Mouse (Mus musculus): ENCODE measurements around the gene Fbll1. TPM values are rescaled to one million over a fixed set of nuclear protein-coding genes. Genes with fewer than 3 reads are reported as not detected.

Gene Fbll1
- polyA plus RNA-seq, 1 experiment from 2014 or later, result not detected

- no peaks in the 10 kb centered on the region for H3K9me3 ChIP-seq (ENCODE audit: low read length)
- no peak for DNase-seq (ENCODE audit: low spot score)
- peaks cover 7% of the 10 kb centered on the region; the same call in 1 of the 2 replicates for H3K4me1 ChIP-seq (ENCODE audit: insufficient read depth, low read depth, low read length)
- WGBS, result 92% methylated on average over 3 of the region's 3 CpGs
- no peak for ATAC-seq
- no peak for TF ChIP-seq EP300 (IDR thresholded peaks at IDR 0.05)
- TF ChIP-seq CTCF (IDR thresholded peaks at IDR 0.05), result no peak
- no peaks in the 10 kb centered on the region for H3K27me3 ChIP-seq (replicated peaks; ENCODE audit: insufficient read depth, low read length)
- H3K27ac ChIP-seq (ENCODE audit: low read length), result no peak overlapping the region
- H3K4me2 ChIP-seq (replicated peaks; ENCODE audit: low read depth, low read length), result no peak overlapping the region
- peaks cover 23% of the 10 kb centered on the region for H3K36me3 ChIP-seq (ENCODE audit: insufficient read depth, low read length)
- H3K9ac ChIP-seq (replicated peaks; ENCODE audit: low read depth), result no peak overlapping the region
- no peak overlapping the region for H3K4me3 ChIP-seq (ENCODE audit: low read depth, low read length)
These were observed 23.1 kb downstream of the Fbll1 start for GRCm38 (mm10) chr11:35775606-35776005.

GRCm38 (mm10) chr11:35770741-35771504 is 27.8 kb downstream of the Fbll1 start:
- ATAC-seq (no peak), DNase-seq (ENCODE audit: low spot score) (no peak)
- Histone ChIP-seq H3K4me3 (ENCODE audit: low read depth, low read length) (peak overlapping the region; percentile 84), H3K4me1 (ENCODE audit: insufficient read depth, low read depth, low read length) (peaks cover 11% of the 10 kb centered on the region), H3K9me3 (ENCODE audit: low read length) (no peaks in the 10 kb centered on the region), H3K4me2 (replicated peaks; ENCODE audit: low read depth, low read length) (peak overlapping the region; percentile 80), H3K27ac (ENCODE audit: low read length) (no peak overlapping the region; the same call in 1 of the 2 replicates), H3K36me3 (ENCODE audit: insufficient read depth, low read length) (no peaks in the 10 kb centered on the region), H3K9ac (replicated peaks; ENCODE audit: low read depth) (peak overlapping the region; percentile 91), H3K27me3 (replicated peaks; ENCODE audit: insufficient read depth, low read length) (no peaks in the 10 kb centered on the region)
- TF ChIP-seq CTCF (IDR thresholded peaks at IDR 0.05) (no peak), EP300 (IDR thresholded peaks at IDR 0.05) (no peak)
- 43% methylated on average over 9 of the region's 9 CpGs for WGBS

GRCm38 (mm10) chr11:35769746-35770437 is 28.8 kb downstream of the Fbll1 start:
- Histone ChIP-seq H3K27me3 (replicated peaks; ENCODE audit: insufficient read depth, low read length) (no peaks in the 10 kb centered on the region), H3K9me3 (ENCODE audit: low read length) (no peaks in the 10 kb centered on the region), H3K4me3 (ENCODE audit: low read depth, low read length) (peak overlapping the region; percentile 84), H3K4me1 (ENCODE audit: insufficient read depth, low read depth, low read length) (peaks cover 11% of the 10 kb centered on the region), H3K4me2 (replicated peaks; ENCODE audit: low read depth, low read length) (peak overlapping the region; percentile 80), H3K9ac (replicated peaks; ENCODE audit: low read depth) (peak overlapping the region; percentile 91), H3K36me3 (ENCODE audit: insufficient read depth, low read length) (no peaks in the 10 kb centered on the region), H3K27ac (ENCODE audit: low read length) (peak overlapping the region; percentile 90)
- DNase-seq (ENCODE audit: low spot score) (peak; percentile 85), ATAC-seq (peak; percentile 90)
- no peak for TF ChIP-seq CTCF (IDR thresholded peaks at IDR 0.05)
- no peak for TF ChIP-seq EP300 (IDR thresholded peaks at IDR 0.05)
- WGBS, result 2% methylated on average over 36 of the region's 41 CpGs

- H3K27me3 ChIP-seq (replicated peaks; ENCODE audit: insufficient read depth, low read length), result no peaks in the 10 kb centered on the region
These were observed 29.4 kb downstream of the Fbll1 start, which contains the start of gene Pank3 for GRCm38 (mm10) chr11:35769188-35769745. Pank3 (plus strand) TSS chr11:35769484.

GRCm38 (mm10) chr11:35766845-35767244 is 31.8 kb downstream of the Fbll1 start:
- H3K9me3 ChIP-seq (ENCODE audit: low read length), result no peaks in the 10 kb centered on the region
- TF ChIP-seq CTCF (IDR thresholded peaks at IDR 0.05) (no peak), EP300 (IDR thresholded peaks at IDR 0.05) (no peak)
- no peak overlapping the region for H3K4me2 ChIP-seq (replicated peaks; ENCODE audit: low read depth, low read length)
- no peak overlapping the region for H3K9ac ChIP-seq (replicated peaks; ENCODE audit: low read depth)
- no peak overlapping the region for H3K4me3 ChIP-seq (ENCODE audit: low read depth, low read length)
- no peak for DNase-seq (ENCODE audit: low spot score)
- ATAC-seq, result no peak
- no peaks in the 10 kb centered on the region for H3K27me3 ChIP-seq (replicated peaks; ENCODE audit: insufficient read depth, low read length)
- H3K4me1 ChIP-seq (ENCODE audit: insufficient read depth, low read depth, low read length), result peaks cover 11% of the 10 kb centered on the region
- 79% methylated on average over 5 of the region's 5 CpGs for WGBS
- no peak overlapping the region for H3K27ac ChIP-seq (ENCODE audit: low read length)
- H3K36me3 ChIP-seq (ENCODE audit: insufficient read depth, low read length), result no peaks in the 10 kb centered on the region

More at GRCm38 (mm10) chr11:35769188-35769745, 29.4 kb downstream of the Fbll1 start, which contains the start of gene Pank3:
- no peaks in the 10 kb centered on the region for H3K36me3 ChIP-seq (ENCODE audit: insufficient read depth, low read length)
- no peaks in the 10 kb centered on the region for H3K9me3 ChIP-seq (ENCODE audit: low read length)
- 0 out of 2 replicates have a peak, but pooled peaks have one; percentile 31 for TF ChIP-seq EP300 (IDR thresholded peaks at IDR 0.05)
- TF ChIP-seq CTCF (IDR thresholded peaks at IDR 0.05), result peak; percentile 32
- peak; percentile 100 for DNase-seq (ENCODE audit: low spot score)
- H3K4me1 ChIP-seq (ENCODE audit: insufficient read depth, low read depth, low read length), result peaks cover 11% of the 10 kb centered on the region
- peak within 1 kb of the TSS; percentile 84 for H3K4me3 ChIP-seq (ENCODE audit: low read depth, low read length)
- peak within 1 kb of the TSS; percentile 80 for H3K4me2 ChIP-seq (replicated peaks; ENCODE audit: low read depth, low read length)
- peak within 1 kb of the TSS; percentile 90 for H3K27ac ChIP-seq (ENCODE audit: low read length)
- 0% methylated on average over 28 of the region's 50 CpGs for WGBS
- peak; percentile 100 for ATAC-seq
- peak within 1 kb of the TSS; percentile 91 for H3K9ac ChIP-seq (replicated peaks; ENCODE audit: low read depth)

- no peak overlapping the region for H3K9ac ChIP-seq (replicated peaks; ENCODE audit: low read depth)
- DNase-seq (ENCODE audit: low spot score) (no peak), ATAC-seq (no peak)
- no peak for TF ChIP-seq EP300 (IDR thresholded peaks at IDR 0.05)
- 85% methylated on average over 4 of the region's 4 CpGs for WGBS
- H3K4me2 ChIP-seq (replicated peaks; ENCODE audit: low read depth, low read length), result no peak overlapping the region
- H3K27me3 ChIP-seq (replicated peaks; ENCODE audit: insufficient read depth, low read length), result no peaks in the 10 kb centered on the region
- no peaks in the 10 kb centered on the region for H3K9me3 ChIP-seq (ENCODE audit: low read length)
- H3K4me3 ChIP-seq (ENCODE audit: low read depth, low read length), result no peak overlapping the region
- H3K27ac ChIP-seq (ENCODE audit: low read length), result no peak overlapping the region
- no peaks in the 10 kb centered on the region for H3K36me3 ChIP-seq (ENCODE audit: insufficient read depth, low read length)
- no peaks in the 10 kb centered on the region for H3K4me1 ChIP-seq (ENCODE audit: insufficient read depth, low read depth, low read length)
These were observed 38.1 kb downstream of the Fbll1 start for GRCm38 (mm10) chr11:35760627-35761003.

Data from lung, postnatal 0 days (tissue).